ENCODE assay signal across 17 mouse cellular contexts in the genomic region with DNA sequence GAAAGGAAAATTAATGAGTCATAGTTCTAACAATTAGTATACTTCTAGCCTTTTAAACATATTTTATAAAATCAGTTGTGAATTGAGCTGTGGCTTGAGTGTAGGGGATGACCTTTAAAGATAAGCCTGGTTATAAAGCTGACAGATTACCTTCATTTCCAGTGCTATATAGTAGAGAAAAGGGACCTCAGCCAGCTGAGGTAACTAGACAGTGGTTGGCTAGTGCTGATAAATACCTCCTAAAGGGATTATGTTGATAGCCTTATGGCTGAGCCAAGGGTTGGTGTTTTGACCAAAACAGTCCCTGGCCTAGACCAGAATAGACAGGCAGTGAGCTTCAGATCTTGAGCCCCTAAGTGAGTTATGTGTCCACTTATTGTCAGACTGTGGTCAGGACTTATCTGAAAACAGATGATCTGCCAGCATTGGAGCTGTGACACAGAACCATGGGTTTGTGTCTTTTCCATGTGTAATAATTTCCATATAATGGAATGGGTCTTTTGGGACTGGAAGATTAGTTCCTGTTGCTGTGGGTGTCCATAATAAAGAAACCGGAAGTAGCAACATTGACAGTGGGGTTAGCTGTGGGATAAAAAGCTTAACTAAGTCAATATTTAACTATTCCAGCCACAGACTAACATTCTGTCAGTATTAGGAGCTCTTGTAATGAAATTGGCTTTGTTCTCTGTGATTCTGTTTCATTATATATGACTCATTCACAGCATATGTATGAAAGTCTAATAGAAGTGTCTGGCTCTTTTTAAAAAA. TPM values are rescaled to one million over a fixed set of nuclear protein-coding genes. Genes with fewer than 3 reads are reported as not detected.
DNase-seq lines count a peak whose midpoint lies in the region; ATAC-seq lines count a peak whose summit lies in the region.
"Had no signal": no experiment of that assay in that cellular context is flagged by ENCODE, and none has a peak within 500 bp of the region (broad histone marks: within the 10 kb centered on the region; RNA-seq: fewer than 3 reads in every experiment).

No protein-coding gene starts in this region.

- intact Hi-C loops in left cerebral cortex, postnatal 14 days (cut with DNase I): no loop called here

- DNase-seq in embryonic facial prominence, embryonic 14.5 days (ENCODE audit: low spot score): peak; percentile 1
- DNase-seq in embryonic facial prominence, embryonic 10.5 days (ENCODE audit: low spot score): no peak
- DNase-seq in retina, postnatal 1 day: peak; percentile 6
- no peak for DNase-seq in retina, embryonic 14.5 days (ENCODE audit: low spot score)
- DNase-seq in liver, embryonic 13.5 days: no peak
- DNase-seq in left cerebral cortex, postnatal 14 days (ENCODE audit: low spot score in 2 of 2): no peak
- DNase-seq in spleen, adult 12 weeks (ENCODE audit: low spot score): no peak
- no peak for DNase-seq in embryo, embryonic 10 days (ENCODE audit: low spot score)
- DNase-seq: cerebellum, postnatal 25 days; heart, adult 2 months; kidney, adult 11 months; lung, postnatal 10 days; thymus, postnatal 14 days had no signal

- no peaks in the 10 kb centered on the region for H3K27me3 ChIP-seq in embryonic facial prominence, embryonic 14.5 days (replicated peaks; ENCODE audit: control insufficient read depth, insufficient read depth, low read length)
- H3K27me3 ChIP-seq in embryonic facial prominence, embryonic 10.5 days (replicated peaks; ENCODE audit: low read depth, poor library complexity, severe bottlenecking): no peaks in the 10 kb centered on the region
- no peaks in the 10 kb centered on the region for H3K27me3 ChIP-seq in liver, embryonic 13.5 days
- H3K27me3 ChIP-seq: embryonic facial prominence, embryonic 12.5 days; forebrain, embryonic 13.5 days; hindbrain, embryonic 13.5 days had no signal

- no peak overlapping the region for H3K4me2 ChIP-seq in embryonic facial prominence, embryonic 14.5 days (ENCODE audit: low read depth, low read length)
- H3K4me2 ChIP-seq in liver, embryonic 13.5 days: no peak overlapping the region
- H3K4me2 ChIP-seq: embryonic facial prominence, embryonic 12.5 days; forebrain, embryonic 13.5 days; hindbrain, embryonic 13.5 days had no signal

- H3K9ac ChIP-seq in embryonic facial prominence, embryonic 14.5 days (ENCODE audit: low read depth, low read length): no peak overlapping the region
- H3K9ac ChIP-seq in liver, embryonic 13.5 days: no peak overlapping the region
- H3K9ac ChIP-seq: embryonic facial prominence, embryonic 12.5 days; forebrain, embryonic 13.5 days; hindbrain, embryonic 13.5 days; liver, embryonic 14.5 days had no signal

- H3K4me3 ChIP-seq in embryonic facial prominence, embryonic 14.5 days (ENCODE audit: low read depth, low read length): no peak overlapping the region
- no peak overlapping the region for H3K4me3 ChIP-seq in embryonic facial prominence, embryonic 10.5 days
- no peak overlapping the region for H3K4me3 ChIP-seq in liver, embryonic 13.5 days (replicated peaks)
- H3K4me3 ChIP-seq: embryonic facial prominence, embryonic 12.5 days; forebrain, embryonic 13.5 days; heart, adult 2 months; hindbrain, embryonic 13.5 days had no signal

- no peak overlapping the region for H3K27ac ChIP-seq in embryonic facial prominence, embryonic 14.5 days (replicated peaks; ENCODE audit: low read depth, low read length)
- no peak overlapping the region for H3K27ac ChIP-seq in embryonic facial prominence, embryonic 10.5 days (replicated peaks)
- H3K27ac ChIP-seq in liver, embryonic 13.5 days: peak overlapping the region; percentile 3; the same call in 1 of the 2 replicates
- H3K27ac ChIP-seq: embryonic facial prominence, embryonic 12.5 days; forebrain, embryonic 13.5 days; heart, adult 2 months; hindbrain, embryonic 13.5 days; liver, embryonic 14.5 days had no signal

- H3K4me1 ChIP-seq in embryonic facial prominence, embryonic 14.5 days (ENCODE audit: control insufficient read depth, insufficient read depth, low read length): no peaks in the 10 kb centered on the region
- 0 out of 2 replicates have a peak, but pooled peaks cover 2% of the 10 kb centered on the region for H3K4me1 ChIP-seq in embryonic facial prominence, embryonic 10.5 days
- H3K4me1 ChIP-seq in liver, embryonic 13.5 days (replicated peaks): peaks cover 33% of the 10 kb centered on the region
- H3K4me1 ChIP-seq: embryonic facial prominence, embryonic 12.5 days had no signal

- no peaks in the 10 kb centered on the region for H3K9me3 ChIP-seq in embryonic facial prominence, embryonic 14.5 days (ENCODE audit: control insufficient read depth, low read length)
- H3K9me3 ChIP-seq in embryonic facial prominence, embryonic 10.5 days: no peaks in the 10 kb centered on the region
- H3K9me3 ChIP-seq in liver, embryonic 13.5 days (replicated peaks): no peaks in the 10 kb centered on the region
- H3K9me3 ChIP-seq: embryonic facial prominence, embryonic 12.5 days; forebrain, embryonic 13.5 days; hindbrain, embryonic 13.5 days had no signal

- no peak for ATAC-seq in embryonic facial prominence, embryonic 14.5 days (ENCODE audit: low read depth)
- no peak for ATAC-seq in liver, embryonic 13.5 days (ENCODE audit: low read depth)
- ATAC-seq: forebrain, embryonic 13.5 days had no signal

- H3K36me3 ChIP-seq in embryonic facial prominence, embryonic 14.5 days (ENCODE audit: control insufficient read depth, insufficient read depth, low read length): peaks cover 8% of the 10 kb centered on the region; the same call in 1 of the 2 replicates
- peaks cover 5% of the 10 kb centered on the region for H3K36me3 ChIP-seq in embryonic facial prominence, embryonic 10.5 days (replicated peaks)
- peaks cover 9% of the 10 kb centered on the region for H3K36me3 ChIP-seq in liver, embryonic 13.5 days

- WGBS in embryonic facial prominence, embryonic 14.5 days: 72% methylated on average over 1 of the region's 1 CpGs
- 87% methylated on average over 1 of the region's 1 CpGs for WGBS in embryonic facial prominence, embryonic 10.5 days
- WGBS in liver, embryonic 13.5 days (ENCODE audit: insufficient replicate concordance): 67% methylated on average over 1 of the region's 1 CpGs

RNA-seq across cellular contexts. Expression of a gene that starts 29.5 kb away (rescaled TPM):
- polyA plus RNA-seq in embryonic facial prominence, embryonic 14.5 days (2014; fragmentation: Nextera tagmentation; extraction: Ambion mirVana): 29.4 and 31.8 TPM in 2 replicates
- polyA plus RNA-seq in embryonic facial prominence, embryonic 10.5 days (2016; fragmentation: Nextera tagmentation; extraction: Ambion mirVana): 36.5 and 39.6 TPM in 2 replicates
- polyA plus RNA-seq in liver, embryonic 13.5 days (2015; fragmentation: Nextera tagmentation; extraction: Ambion mirVana): 17.6 and 18.6 TPM in 2 replicates
- total RNA-seq in left cerebral cortex, postnatal 14 days (2021): 100 to 1,000 TPM; 110 to 118 TPM

Comparison
In these comparisons a context has a peak if more than half of its experiments do, and no peak if none do; other contexts are left out.
1. DNase-seq: peak in embryonic facial prominence, embryonic 14.5 days (single experiment) and retina, postnatal 1 day (single experiment); none in embryonic facial prominence, embryonic 10.5 days (single experiment), retina, embryonic 14.5 days (single experiment), liver, embryonic 13.5 days (single experiment), left cerebral cortex, postnatal 14 days (0 of 2), spleen, adult 12 weeks (single experiment) and embryo, embryonic 10 days (single experiment).